Mouse (Mus musculus): Measurements from ENCODE around the gene Col5a3. TPM values are rescaled to one million over a fixed set of nuclear protein-coding genes. Genes with fewer than 3 reads are reported as not detected.

Gene Col5a3
- polyA plus RNA-seq, 1 experiment from 2014 or later, result 1.4 TPM

DNA sequence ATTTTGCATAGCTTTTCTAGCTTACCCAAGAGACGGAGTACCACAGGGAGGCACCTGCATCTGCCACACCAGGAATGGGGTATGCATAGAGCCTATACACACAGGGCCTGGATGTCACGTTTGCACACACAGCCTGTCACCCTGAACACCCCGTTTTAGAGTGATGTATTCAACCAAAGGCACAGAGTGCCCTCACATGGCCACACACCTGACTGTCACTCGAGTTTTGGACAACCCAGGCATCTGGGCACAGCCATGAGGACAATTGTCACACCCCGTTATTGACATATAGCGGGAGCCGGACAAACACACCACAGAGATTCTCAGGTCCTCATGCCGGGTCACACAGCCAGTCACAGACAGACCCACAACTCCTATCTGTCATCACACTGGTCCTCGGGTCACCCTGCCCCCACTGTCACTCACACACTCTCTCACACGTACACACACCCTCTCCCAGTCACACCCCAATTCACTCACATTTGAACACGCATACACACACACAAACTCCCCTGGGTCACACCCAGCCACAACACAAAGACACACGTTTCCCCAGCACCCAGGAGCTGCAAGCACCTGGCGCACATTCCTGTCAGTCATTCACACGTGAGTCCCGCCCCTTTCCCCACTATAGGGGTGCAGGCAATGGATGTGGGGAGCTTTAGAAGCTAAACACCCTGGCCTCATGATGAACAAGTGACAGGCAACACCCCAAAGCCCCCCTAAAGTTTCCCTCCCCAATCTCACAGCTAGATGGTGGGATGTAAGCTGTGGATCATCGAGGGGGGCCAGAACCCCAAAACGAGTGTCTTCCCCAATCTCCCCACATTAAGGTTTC is 69.5 kb downstream of the Col5a3 start:
- peak; percentile 46 for ATAC-seq (ENCODE audit: low FRiP score)
- Histone ChIP-seq H3K4me1 (peaks cover 30% of the 10 kb centered on the region), H3K36me3 (no peaks in the 10 kb centered on the region; the same call in 1 of the 2 replicates), H3K4me2 (peak overlapping the region; percentile 73), H3K27me3 (replicated peaks) (no peaks in the 10 kb centered on the region), H3K27ac (replicated peaks) (peak overlapping the region; percentile 65), H3K9ac (replicated peaks) (peak overlapping the region; percentile 77), H3K9me3 (replicated peaks) (no peaks in the 10 kb centered on the region), H3K4me3 (replicated peaks) (peak overlapping the region; percentile 71)
- 6% methylated on average over 17 of the region's 17 CpGs for WGBS

DNA sequence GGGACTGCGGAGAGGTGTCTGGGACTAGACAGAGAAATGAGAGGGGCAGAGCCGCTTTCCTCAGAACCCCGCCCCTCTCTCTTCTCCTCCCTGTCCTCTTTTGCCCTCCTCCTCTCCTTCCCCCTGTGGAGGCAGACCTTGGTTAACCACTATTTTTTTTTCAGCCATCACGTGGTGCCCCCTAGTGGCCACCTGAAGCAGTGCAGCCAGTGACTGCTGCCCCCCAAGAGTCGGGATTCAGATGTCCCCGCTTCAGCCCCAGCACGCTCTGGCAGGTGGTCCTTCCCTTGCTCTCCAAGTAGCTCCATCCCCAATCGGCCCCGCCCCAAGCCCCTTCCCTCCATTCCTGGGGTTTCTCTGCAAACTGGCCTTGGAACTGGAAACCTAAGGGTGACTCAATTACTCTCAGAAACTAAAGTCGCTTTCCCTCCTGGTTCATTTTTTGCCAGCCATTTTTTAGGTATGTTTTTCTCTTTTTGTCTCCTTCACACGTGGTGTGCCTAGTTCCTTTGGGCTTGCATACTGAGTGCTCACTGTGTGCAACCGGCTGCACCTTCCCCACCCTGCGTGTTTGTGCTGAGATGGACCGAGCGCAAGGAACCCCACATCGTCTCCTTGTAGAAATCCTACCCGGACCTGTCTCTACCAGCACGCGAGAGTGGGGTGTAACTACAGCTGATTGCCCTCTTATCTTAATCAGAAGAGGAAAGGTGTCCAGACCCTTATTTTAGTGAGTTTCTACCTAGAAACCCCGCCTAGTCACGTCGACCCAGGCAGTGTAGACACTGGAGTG is 70.7 kb downstream of the Col5a3 start:
- Histone ChIP-seq H3K27me3 (replicated peaks) (0 out of 2 replicates have a peak, but pooled peaks cover 2% of the 10 kb centered on the region), H3K36me3 (no peaks in the 10 kb centered on the region; the same call in 1 of the 2 replicates), H3K9ac (replicated peaks) (peak overlapping the region; percentile 34), H3K4me3 (replicated peaks) (peak overlapping the region; percentile 71), H3K27ac (replicated peaks) (no peak overlapping the region), H3K4me1 (peaks cover 32% of the 10 kb centered on the region), H3K4me2 (peak overlapping the region; percentile 73), H3K9me3 (replicated peaks) (no peaks in the 10 kb centered on the region)
- WGBS, result 10% methylated on average over 22 of the region's 22 CpGs
- ATAC-seq (ENCODE audit: low FRiP score), result no peak

DNA sequence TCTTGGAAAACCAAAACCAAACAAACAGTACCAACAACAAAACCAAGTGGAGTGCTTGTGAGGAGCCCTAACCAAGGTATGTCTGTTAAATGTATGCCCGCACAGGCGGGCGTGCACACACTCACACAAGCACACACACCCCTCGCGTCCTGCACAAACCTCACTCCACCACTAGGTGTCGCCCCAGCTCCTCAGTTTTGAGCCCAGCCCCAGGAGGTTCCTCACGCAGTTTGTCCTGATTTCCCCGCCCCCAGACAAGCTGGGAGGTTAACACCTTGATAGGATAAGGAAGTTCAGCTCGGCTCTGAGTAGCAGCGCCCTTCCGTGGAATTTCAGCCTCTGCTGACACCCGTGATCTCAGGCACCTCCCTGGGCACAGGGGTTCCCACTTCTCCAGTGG is 74.5 kb downstream of the Col5a3 start:
- WGBS, result 4% methylated on average over 12 of the region's 12 CpGs
- peak; percentile 15 for ATAC-seq (ENCODE audit: low FRiP score)
- no peak overlapping the region for H3K27ac ChIP-seq (replicated peaks)
- H3K27me3 ChIP-seq (replicated peaks), result 0 out of 2 replicates have a peak, but pooled peaks cover 2% of the 10 kb centered on the region
- H3K36me3 ChIP-seq, result no peaks in the 10 kb centered on the region; the same call in 1 of the 2 replicates
- H3K4me1 ChIP-seq, result peaks cover 25% of the 10 kb centered on the region
- H3K9ac ChIP-seq (replicated peaks), result no peak overlapping the region
- H3K4me3 ChIP-seq (replicated peaks), result no peak overlapping the region
- peak overlapping the region; percentile 21; the same call in 1 of the 2 replicates for H3K4me2 ChIP-seq
- H3K9me3 ChIP-seq (replicated peaks), result no peaks in the 10 kb centered on the region

DNA sequence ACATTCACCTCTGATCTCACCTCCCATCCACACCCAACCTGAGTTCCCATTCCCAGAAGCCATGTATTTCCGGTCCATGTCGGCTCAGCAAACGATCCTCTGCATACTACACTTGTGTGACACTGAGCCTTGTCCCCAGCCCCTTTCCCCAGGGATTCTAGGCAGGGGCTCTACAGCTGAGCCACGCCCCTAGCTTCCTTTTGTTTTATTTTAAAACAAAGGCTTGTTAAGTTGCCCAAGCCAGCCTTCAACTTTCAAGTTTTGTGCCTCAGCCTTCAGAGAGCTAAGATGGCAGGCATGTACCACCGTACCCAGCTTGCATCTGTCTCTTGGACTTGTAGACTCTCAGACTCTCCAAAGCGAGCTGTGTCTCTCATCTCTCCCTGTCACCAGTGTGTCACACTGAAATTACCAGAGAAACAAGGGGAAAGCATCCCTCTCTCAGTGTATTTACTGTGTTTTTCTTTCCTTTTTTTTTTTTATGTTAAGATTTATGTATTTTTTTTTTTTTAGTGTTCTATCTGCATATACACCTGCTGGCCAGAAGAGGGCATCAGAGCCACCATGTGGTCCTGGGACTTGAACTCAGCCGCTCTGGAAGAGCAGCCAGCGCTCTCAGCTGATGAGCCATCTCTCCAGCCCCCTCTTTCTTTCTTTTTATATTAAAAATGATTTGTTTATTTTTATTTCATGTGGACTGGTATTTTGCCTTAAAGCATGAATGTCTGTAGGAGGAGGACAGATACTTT is 76.4 kb downstream of the Col5a3 start:
- Histone ChIP-seq H3K4me3 (replicated peaks) (no peak overlapping the region), H3K36me3 (no peaks in the 10 kb centered on the region; the same call in 1 of the 2 replicates), H3K9me3 (replicated peaks) (no peaks in the 10 kb centered on the region), H3K27ac (replicated peaks) (no peak overlapping the region), H3K9ac (replicated peaks) (no peak overlapping the region), H3K4me2 (no peak overlapping the region), H3K27me3 (replicated peaks) (0 out of 2 replicates have a peak, but pooled peaks cover 2% of the 10 kb centered on the region), H3K4me1 (peaks cover 9% of the 10 kb centered on the region)
- WGBS, result 47% methylated on average over 8 of the region's 8 CpGs
- ATAC-seq (ENCODE audit: low FRiP score), result no peak

DNA sequence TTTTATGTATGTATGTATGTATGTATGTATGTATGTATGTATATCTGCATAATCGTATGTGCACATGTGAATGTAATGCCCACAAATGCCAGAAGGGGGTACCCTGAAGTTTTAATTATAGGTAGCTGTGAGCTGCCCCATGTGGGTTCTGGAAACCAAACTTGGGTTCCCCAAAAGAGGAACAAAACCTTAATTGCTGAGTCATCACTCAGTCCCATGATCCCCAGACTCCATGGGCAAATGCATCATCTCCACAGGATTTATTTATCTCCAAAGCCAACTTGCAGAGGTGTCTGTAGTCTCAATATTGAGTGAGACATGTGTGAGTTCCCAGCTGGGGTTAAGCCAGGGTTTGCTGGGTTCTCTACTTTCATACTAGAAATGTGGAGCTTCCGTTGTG is 77.6 kb downstream of the Col5a3 start:
- H3K9ac ChIP-seq (replicated peaks), result no peak overlapping the region
- H3K27me3 ChIP-seq (replicated peaks), result 0 out of 2 replicates have a peak, but pooled peaks cover 4% of the 10 kb centered on the region
- H3K4me2 ChIP-seq, result no peak overlapping the region
- no peak overlapping the region for H3K27ac ChIP-seq (replicated peaks)
- H3K36me3 ChIP-seq, result no peaks in the 10 kb centered on the region; the same call in 1 of the 2 replicates
- peaks cover 9% of the 10 kb centered on the region for H3K4me1 ChIP-seq
- H3K9me3 ChIP-seq (replicated peaks), result no peaks in the 10 kb centered on the region
- ATAC-seq (ENCODE audit: low FRiP score), result no peak
- WGBS, result 89% methylated on average over 2 of the region's 2 CpGs
- H3K4me3 ChIP-seq (replicated peaks), result no peak overlapping the region

DNA sequence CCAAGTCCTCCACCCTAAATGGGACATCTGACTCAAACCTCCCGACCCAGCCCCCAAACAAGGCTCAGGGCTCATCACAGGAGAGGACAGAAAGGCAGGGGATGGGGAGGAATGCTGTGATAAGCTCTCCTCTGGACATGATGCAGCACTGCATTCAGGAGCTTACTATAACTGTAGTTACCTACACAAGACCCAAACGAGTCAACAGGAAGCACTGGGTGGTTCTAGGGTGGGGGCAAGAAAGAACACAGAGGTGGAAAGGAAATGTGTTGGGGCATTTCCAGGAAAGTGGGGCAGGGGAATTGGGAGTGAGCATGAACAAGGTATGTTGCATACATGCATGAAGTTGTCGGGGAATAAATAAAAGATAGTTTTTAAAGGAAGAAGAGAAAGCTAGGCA is 80.2 kb downstream of the Col5a3 start:
- WGBS, result 77% methylated on average over 3 of the region's 3 CpGs
- no peak overlapping the region for H3K27ac ChIP-seq (replicated peaks)
- no peak overlapping the region for H3K9ac ChIP-seq (replicated peaks)
- H3K36me3 ChIP-seq, result no peaks in the 10 kb centered on the region
- H3K4me3 ChIP-seq (replicated peaks), result no peak overlapping the region
- no peak for ATAC-seq (ENCODE audit: low FRiP score)
- peaks cover 5% of the 10 kb centered on the region; the same call in 1 of the 2 replicates for H3K4me1 ChIP-seq
- H3K4me2 ChIP-seq, result no peak overlapping the region
- 0 out of 2 replicates have a peak, but pooled peaks cover 3% of the 10 kb centered on the region for H3K27me3 ChIP-seq (replicated peaks)
- no peaks in the 10 kb centered on the region for H3K9me3 ChIP-seq (replicated peaks)

DNA sequence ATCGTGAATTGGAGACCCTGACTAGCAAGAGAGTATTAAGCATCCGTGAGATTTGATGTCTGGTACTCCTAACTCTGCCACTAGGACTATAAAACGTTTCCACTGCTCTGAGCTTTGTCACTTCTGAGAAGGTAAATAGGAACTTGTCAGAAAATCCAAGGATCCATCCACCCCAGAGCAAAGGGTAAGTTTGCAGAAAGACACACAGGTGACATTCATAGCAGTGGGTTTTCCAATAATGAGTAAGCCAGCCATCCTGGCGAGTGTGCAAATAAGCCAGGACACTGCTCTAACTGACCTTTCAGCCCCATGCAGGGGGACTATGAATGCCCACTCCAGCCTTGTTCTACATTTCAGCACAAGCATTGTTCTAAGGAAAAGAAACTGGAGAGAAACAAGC is 83.1 kb downstream of the Col5a3 start:
- Histone ChIP-seq H3K9ac (replicated peaks) (no peak overlapping the region), H3K36me3 (no peaks in the 10 kb centered on the region), H3K4me3 (replicated peaks) (no peak overlapping the region), H3K9me3 (replicated peaks) (no peaks in the 10 kb centered on the region), H3K27ac (replicated peaks) (no peak overlapping the region), H3K27me3 (replicated peaks) (0 out of 2 replicates have a peak, but pooled peaks cover 3% of the 10 kb centered on the region), H3K4me1 (peaks cover 17% of the 10 kb centered on the region), H3K4me2 (no peak overlapping the region)
- 65% methylated on average over 4 of the region's 4 CpGs for WGBS
- ATAC-seq (ENCODE audit: low FRiP score), result no peak

DNA sequence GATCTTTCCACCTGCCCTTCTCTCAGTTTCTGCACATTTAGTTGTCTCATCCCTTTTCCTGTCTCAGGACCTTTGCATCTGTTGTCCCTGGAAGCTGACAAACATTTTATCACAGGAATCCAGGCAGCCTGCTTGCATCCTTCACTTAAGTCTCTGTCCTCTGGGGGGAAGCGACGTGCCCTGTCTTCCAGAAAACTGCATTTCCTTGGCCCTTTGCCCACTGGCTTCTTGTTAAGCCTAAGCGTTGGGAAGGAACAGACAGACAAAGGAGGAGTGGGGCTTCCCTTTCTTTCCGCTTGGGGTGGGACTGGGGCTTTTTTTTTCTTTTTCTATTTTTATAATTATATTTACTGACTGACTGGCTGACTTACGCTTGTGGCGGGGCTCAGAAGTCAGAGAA is 85.4 kb downstream of the Col5a3 start:
- Histone ChIP-seq H3K9me3 (replicated peaks) (no peaks in the 10 kb centered on the region), H3K36me3 (no peaks in the 10 kb centered on the region), H3K27me3 (replicated peaks) (0 out of 2 replicates have a peak, but pooled peaks cover 3% of the 10 kb centered on the region), H3K4me3 (replicated peaks) (no peak overlapping the region), H3K9ac (replicated peaks) (no peak overlapping the region), H3K4me1 (peaks cover 37% of the 10 kb centered on the region), H3K4me2 (no peak overlapping the region), H3K27ac (replicated peaks) (no peak overlapping the region)
- 51% methylated on average over 6 of the region's 6 CpGs for WGBS
- ATAC-seq (ENCODE audit: low FRiP score), result no peak

DNA sequence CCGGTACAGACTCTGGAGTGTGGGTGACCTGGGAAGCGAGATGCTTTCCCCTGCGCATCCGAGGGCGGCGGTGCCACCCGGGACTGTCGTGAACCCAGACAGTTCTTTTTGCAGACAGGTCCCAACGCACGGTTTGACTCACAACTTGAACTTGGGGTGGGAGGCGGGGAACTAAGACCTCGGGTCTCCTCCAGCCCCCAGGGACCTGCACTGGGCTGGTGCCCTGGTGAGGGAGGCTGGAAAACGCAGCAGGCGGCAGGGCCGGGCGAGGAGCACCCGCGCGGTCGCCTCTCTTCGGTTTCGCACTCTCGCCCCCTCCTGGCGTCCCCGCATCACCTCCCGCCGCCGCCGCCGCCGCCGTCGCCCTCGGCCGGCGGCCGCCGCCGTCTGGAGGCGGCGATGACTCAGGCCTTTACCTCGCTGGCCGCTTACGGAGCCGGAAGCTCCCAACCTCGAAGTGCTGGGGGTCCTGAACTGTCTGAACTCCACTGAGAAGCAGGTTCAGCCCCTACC is 87.2 kb downstream of the Col5a3 start:
- H3K4me1 ChIP-seq, result peaks cover 37% of the 10 kb centered on the region
- ATAC-seq (ENCODE audit: low FRiP score), result peak; percentile 51
- peak overlapping the region; percentile 60 for H3K4me3 ChIP-seq (replicated peaks)
- peak overlapping the region; percentile 19; the same call in 1 of the 2 replicates for H3K27ac ChIP-seq (replicated peaks)
- H3K36me3 ChIP-seq, result no peaks in the 10 kb centered on the region
- peak overlapping the region; percentile 67 for H3K9ac ChIP-seq (replicated peaks)
- WGBS, result 2% methylated on average over 45 of the region's 46 CpGs
- H3K9me3 ChIP-seq (replicated peaks), result no peaks in the 10 kb centered on the region
- 0 out of 2 replicates have a peak, but pooled peaks cover 3% of the 10 kb centered on the region for H3K27me3 ChIP-seq (replicated peaks)
- peak overlapping the region; percentile 96 for H3K4me2 ChIP-seq

DNA sequence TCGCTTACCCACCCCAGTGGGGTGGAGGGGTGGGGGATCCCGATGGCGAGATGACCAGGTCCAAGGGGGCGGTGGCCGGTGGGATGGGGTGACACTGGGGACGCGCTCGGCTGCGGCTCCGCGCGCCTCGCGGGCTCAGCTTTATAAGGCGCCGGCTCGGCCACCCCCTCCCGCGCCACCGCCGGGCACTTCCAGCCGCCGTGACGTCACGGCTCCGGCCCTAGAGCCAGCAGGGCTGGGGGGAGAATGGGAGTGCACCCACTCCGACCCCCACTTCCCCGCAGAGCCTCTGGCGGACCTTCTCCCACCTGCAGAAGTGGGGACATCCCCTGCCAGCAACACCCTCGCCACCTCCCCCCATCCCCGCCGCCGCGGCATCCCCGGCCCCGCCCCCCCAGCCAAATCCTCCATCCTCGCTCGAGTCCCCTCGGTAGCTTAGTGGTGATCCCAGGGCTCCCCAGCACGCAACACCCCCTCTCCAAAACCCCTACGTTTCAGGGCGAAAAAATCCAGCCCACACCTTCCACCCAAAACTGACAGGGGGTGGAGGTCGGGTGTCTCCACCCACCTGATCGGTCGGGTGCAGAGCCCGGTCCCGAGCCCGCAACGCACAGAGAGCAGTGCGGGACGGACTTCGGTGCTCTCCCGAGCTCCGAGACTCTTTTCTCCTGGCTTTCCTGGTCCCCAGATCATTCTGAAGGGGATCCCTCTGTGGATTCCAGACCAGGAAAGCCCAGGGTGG is 87.8 kb downstream of the Col5a3 start:
- no peaks in the 10 kb centered on the region for H3K27me3 ChIP-seq (replicated peaks)
- WGBS, result under 1% methylated on average over 48 of the region's 54 CpGs
- H3K9me3 ChIP-seq (replicated peaks), result no peaks in the 10 kb centered on the region
- H3K27ac ChIP-seq (replicated peaks), result peak overlapping the region; percentile 19; the same call in 1 of the 2 replicates
- ATAC-seq (ENCODE audit: low FRiP score), result peak; percentile 67
- peak overlapping the region; percentile 67 for H3K9ac ChIP-seq (replicated peaks)
- H3K4me1 ChIP-seq, result peaks cover 38% of the 10 kb centered on the region
- no peaks in the 10 kb centered on the region for H3K36me3 ChIP-seq
- H3K4me3 ChIP-seq (replicated peaks), result peak overlapping the region; percentile 60
- peak overlapping the region; percentile 96 for H3K4me2 ChIP-seq

Data from neural tube, embryonic 15.5 days (tissue).